Mouse (Mus musculus): ENCODE results near the gene Mia. TPM values are rescaled to one million over a fixed set of nuclear protein-coding genes. Genes with fewer than 3 reads are reported as not detected.

Mia gene
- total and polyA plus RNA-seq, 3 experiments: 0.44 to 2.0 (median 1.1) TPM

DNA sequence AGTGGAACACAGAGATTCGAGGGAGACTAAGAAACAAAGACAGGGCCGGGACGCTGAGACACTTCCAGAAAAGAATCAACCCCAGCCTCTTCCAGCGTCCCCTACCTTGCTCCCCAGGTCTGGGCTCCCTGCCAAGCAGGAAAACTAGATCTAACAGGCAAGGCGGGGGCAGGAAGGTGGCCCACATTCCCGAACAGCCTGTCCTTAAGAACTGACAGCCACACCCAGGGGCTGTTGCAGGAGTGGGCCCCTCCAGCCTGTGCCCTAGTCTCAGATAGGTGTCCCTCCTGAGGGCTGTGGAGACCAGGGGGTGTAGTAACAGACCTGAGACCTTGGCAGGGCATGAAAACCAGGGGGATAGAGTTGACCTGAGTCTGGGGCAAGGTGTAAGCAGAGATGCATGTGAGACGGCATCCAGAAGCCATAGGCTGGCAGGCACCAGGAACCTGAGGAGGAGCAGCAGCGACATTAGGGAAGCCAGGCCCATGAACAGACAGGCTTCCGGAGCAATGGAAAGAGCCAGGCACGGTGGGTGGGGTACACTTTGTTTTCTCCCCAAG, 27.7 kb downstream of the Mia start, which contains the start of gene Cyp2t4:
Gene Cyp2t4 (plus strand): TSS at position 510 of the 560 bp plus-strand sequence.
- Histone ChIP-seq H3K79me2 (replicated peaks; ENCODE audit: control insufficient read depth, extremely low read depth, insufficient read depth, poor library complexity, severe bottlenecking) (no peaks in the 10 kb centered on the region), H3K9ac (ENCODE audit: insufficient read depth, low read depth) (no peak within 1 kb of the TSS), H3K4me3 (replicated peaks in 1 of 3; ENCODE audit: low read depth in 2 of 3, low read length in 2 of 3, poor library complexity in 1 of 3) (no peak within 1 kb of the TSS), H3K27me3 (replicated peaks) (peaks cover 6% of the 10 kb centered on the region), H3K27ac (ENCODE audit: insufficient read depth, low read depth) (no peak within 1 kb of the TSS), H3K4me2 (ENCODE audit: insufficient read depth, low read depth, poor library complexity, severe bottlenecking) (no peak within 1 kb of the TSS), H3K36me3 (replicated peaks in 1 of 2; ENCODE audit: control insufficient read depth in 1 of 2, insufficient read depth in 1 of 2, low read length in 1 of 2) (peaks cover 14 to 35% of the 10 kb centered on the region in 2 experiments), H3K9me3 (replicated peaks; ENCODE audit: low read length) (no peaks in the 10 kb centered on the region), H3K4me1 (ENCODE audit: control insufficient read depth in 1 of 2, insufficient read depth in 2 of 2) (peaks cover 0 to 12% of the 10 kb centered on the region in 2 experiments; a peak in 3 of 4 replicates)
- in situ Hi-C loops (cut with MboI; ENCODE audit: low pct_ligation_motif_present, low pct_unique_long_range_greater_than_20kb, low sequenced_read_pairs) (no loop called here), dilution Hi-C loops (cut with MboI; ENCODE audit: extremely low pct_ligation_motif_present, extremely low pct_unique_long_range_greater_than_20kb, low sequenced_read_pairs) (no loop called here)
- no peak for DNase-seq (ENCODE audit: extremely low read depth)
- TF ChIP-seq POLR2AphosphoS2 (IDR thresholded peaks at IDR 0.05; ENCODE audit: low read depth, low read length): no peak
- no peak for TF ChIP-seq RAD21 (IDR thresholded peaks at IDR 0.05; ENCODE audit: low read depth, low read length)
- TF ChIP-seq MAZ (IDR thresholded peaks at IDR 0.05; ENCODE audit: low read depth, low read length): no peak
- TF ChIP-seq TBP (conservative IDR thresholded peaks at IDR 0.05; ENCODE audit: low read depth, low read length): no peak
- TF ChIP-seq CTCF (conservative IDR thresholded peaks at IDR 0.05 in 1 of 2, IDR thresholded peaks at IDR 0.05 in 1 of 2; ENCODE audit: low read depth in 2 of 2, low read length in 2 of 2): no peak
- TF ChIP-seq USF1 (IDR thresholded peaks at IDR 0.05; ENCODE audit: low read depth, low read length): no peak
- no peak for TF ChIP-seq E2F4 (IDR thresholded peaks at IDR 0.05; ENCODE audit: insufficient replicate concordance, low read depth, low read length)
- TF ChIP-seq SIN3A (IDR thresholded peaks at IDR 0.05; ENCODE audit: low read length): no peak
- TF ChIP-seq PAX5 (IDR thresholded peaks at IDR 0.05; ENCODE audit: low read length): no peak
- no peak for TF ChIP-seq ZC3H11A (IDR thresholded peaks at IDR 0.05; ENCODE audit: low read depth, low read length)
- TF ChIP-seq RCOR1 (conservative IDR thresholded peaks at IDR 0.05; ENCODE audit: low read depth, low read length): no peak
- TF ChIP-seq KAT2A (IDR thresholded peaks at IDR 0.05; ENCODE audit: insufficient replicate concordance, low read length): no peak

DNA sequence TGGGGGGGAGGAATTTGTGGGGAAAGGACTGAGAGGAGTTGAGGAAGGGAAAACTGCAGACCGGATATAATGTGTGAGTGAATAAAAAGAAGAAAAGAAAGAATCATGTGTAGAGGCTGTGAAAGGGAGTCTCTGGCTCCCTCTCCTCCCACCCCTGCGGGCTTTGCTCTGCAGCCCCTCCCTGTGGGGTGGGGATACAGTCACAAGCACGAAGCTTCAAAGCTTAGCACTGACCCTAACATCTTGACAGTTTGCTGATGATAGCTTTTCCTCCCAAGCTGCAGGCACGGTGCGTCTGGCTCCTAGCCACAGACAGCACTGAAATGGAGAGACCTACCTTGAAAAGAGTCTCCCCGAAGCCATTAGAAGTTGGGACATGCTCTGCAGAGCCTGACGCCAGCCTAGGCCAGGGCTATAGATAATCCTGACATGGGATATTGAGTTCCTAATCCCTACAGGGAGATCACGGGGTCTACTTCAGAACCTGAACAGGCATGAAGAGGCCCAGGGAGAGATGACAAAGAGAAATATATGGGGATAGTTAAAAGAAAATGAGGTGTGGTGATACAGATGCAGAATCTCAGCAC, 44.5 kb downstream of the Mia start:
- dilution Hi-C loops (cut with MboI; ENCODE audit: extremely low pct_ligation_motif_present, extremely low pct_unique_long_range_greater_than_20kb, low sequenced_read_pairs) (no loop called here), in situ Hi-C loops (cut with MboI; ENCODE audit: low pct_ligation_motif_present, low pct_unique_long_range_greater_than_20kb, low sequenced_read_pairs) (loop anchor here (25.0 kb wide), 1 partner anchor 374 kb away; the partner anchor contains the start of gene Cyp2b19)
- DNase-seq (ENCODE audit: extremely low read depth): no peak
- no peaks in the 10 kb centered on the region for H3K36me3 ChIP-seq (replicated peaks in 1 of 2; ENCODE audit: control insufficient read depth in 1 of 2, insufficient read depth in 1 of 2, low read length in 1 of 2)
- no peaks in the 10 kb centered on the region for H3K4me1 ChIP-seq (ENCODE audit: control insufficient read depth in 1 of 2, insufficient read depth in 2 of 2)
- TF ChIP-seq MAZ (IDR thresholded peaks at IDR 0.05; ENCODE audit: low read depth, low read length) (no peak), E2F4 (IDR thresholded peaks at IDR 0.05; ENCODE audit: insufficient replicate concordance, low read depth, low read length) (no peak), USF1 (IDR thresholded peaks at IDR 0.05; ENCODE audit: low read depth, low read length) (no peak), RAD21 (IDR thresholded peaks at IDR 0.05; ENCODE audit: low read depth, low read length) (no peak), NELFE (IDR thresholded peaks at IDR 0.05; ENCODE audit: low read depth, low read length) (no peak), BHLHE40 (IDR thresholded peaks at IDR 0.05; ENCODE audit: low read depth, low read length) (no peak), ELF1 (IDR thresholded peaks at IDR 0.05; ENCODE audit: low read depth, low read length) (no peak), MAFK (IDR thresholded peaks at IDR 0.05; ENCODE audit: insufficient replicate concordance, low read length) (no peak), USF2 (conservative IDR thresholded peaks at IDR 0.05; ENCODE audit: low read depth, low read length) (no peak), RCOR1 (conservative IDR thresholded peaks at IDR 0.05; ENCODE audit: low read depth, low read length) (no peak), JUN (IDR thresholded peaks at IDR 0.05; ENCODE audit: insufficient read depth, low read depth, low read length) (no peak), UBTF (IDR thresholded peaks at IDR 0.05; ENCODE audit: low read depth, low read length) (no peak), PAX5 (IDR thresholded peaks at IDR 0.05; ENCODE audit: low read length) (no peak)
- no peak overlapping the region for H3K9ac ChIP-seq (ENCODE audit: insufficient read depth, low read depth)
- H3K4me2 ChIP-seq (ENCODE audit: insufficient read depth, low read depth, poor library complexity, severe bottlenecking): no peak overlapping the region
- no peaks in the 10 kb centered on the region for H3K79me2 ChIP-seq (replicated peaks; ENCODE audit: control insufficient read depth, extremely low read depth, insufficient read depth, poor library complexity, severe bottlenecking)
- H3K27me3 ChIP-seq (replicated peaks): peaks cover 53% of the 10 kb centered on the region
- peaks cover 6% of the 10 kb centered on the region for H3K9me3 ChIP-seq (replicated peaks; ENCODE audit: low read length)
- no peak overlapping the region for H3K27ac ChIP-seq (ENCODE audit: insufficient read depth, low read depth)
- no peak overlapping the region for H3K4me3 ChIP-seq (replicated peaks in 1 of 3; ENCODE audit: low read depth in 2 of 3, low read length in 2 of 3, poor library complexity in 1 of 3)
